Mouse (Mus musculus): ENCODE measurements around the gene Tec. TPM values are rescaled to one million over a fixed set of nuclear protein-coding genes. Genes with fewer than 3 reads are reported as not detected.

The Tec gene
- total RNA-seq, 2 experiments from 2014 or later: 4.2 to 4.8 TPM

GRCm38 (mm10) chr5:72755941-72756340 lies 112.3 kb downstream of the Tec start:
- DNase-seq (ENCODE audit: low spot score in 2 of 2): peak; percentile 62 to 63
- intact Hi-C loops (cut with DNase I): loop anchor here (5.0 kb wide), 1 partner anchor 404 kb away; no protein-coding TSS in a partner anchor

GRCm38 (mm10) chr5:72755035-72755434 lies 113.2 kb downstream of the Tec start:
- DNase-seq (ENCODE audit: low spot score in 2 of 2): no peak
- intact Hi-C loops (cut with DNase I): loop anchor here (5.0 kb wide), 1 partner anchor 403 kb away; no protein-coding TSS in a partner anchor

- intact Hi-C loops (cut with DNase I): no loop called here
- no peak for DNase-seq (ENCODE audit: low spot score in 2 of 2)
Measured at GRCm38 (mm10) chr5:72752585-72752984, 115.7 kb downstream of the Tec start, which contains the start of gene Txk. Gene Txk (minus strand): TSS chr5:72752777.

DNA sequence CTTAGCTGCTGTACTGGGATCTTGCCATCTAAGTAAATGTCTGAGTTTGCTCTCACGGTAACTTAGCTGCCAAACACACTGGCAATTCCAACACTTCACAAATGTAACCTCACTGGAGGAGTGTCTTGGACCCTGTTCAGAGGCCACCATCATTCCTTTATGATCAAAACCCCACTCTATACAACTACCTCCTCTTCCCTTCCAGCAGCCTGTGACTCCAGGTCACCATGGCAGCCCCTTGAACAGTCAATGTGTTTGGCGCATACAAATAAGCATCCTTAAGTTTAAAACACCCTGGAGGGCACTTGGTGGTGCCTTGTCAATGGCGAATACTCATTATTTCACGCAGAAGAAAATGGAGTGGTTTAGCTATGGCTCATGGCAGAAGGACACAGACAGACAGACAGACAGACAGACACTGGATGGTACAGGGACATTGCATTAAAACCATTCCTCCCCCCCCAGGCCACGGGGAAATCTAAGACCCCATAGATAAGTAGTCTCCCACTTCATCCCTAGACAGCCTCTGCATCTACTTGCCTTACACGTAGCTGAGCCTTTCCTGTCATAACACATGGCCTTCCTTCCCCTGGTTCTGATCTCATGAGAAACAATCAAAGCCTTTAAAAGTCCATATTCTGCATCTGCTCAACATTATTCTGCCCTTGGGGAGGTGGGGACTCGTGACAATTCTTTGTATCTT lies 117.1 kb downstream of the Tec start:
- intact Hi-C loops (cut with DNase I): no loop called here
- no peak for DNase-seq (ENCODE audit: low spot score in 2 of 2)

GRCm38 (mm10) chr5:72750226-72750625 lies 118.1 kb downstream of the Tec start:
- intact Hi-C loops (cut with DNase I): no loop called here
- DNase-seq (ENCODE audit: low spot score in 2 of 2): no peak

DNA sequence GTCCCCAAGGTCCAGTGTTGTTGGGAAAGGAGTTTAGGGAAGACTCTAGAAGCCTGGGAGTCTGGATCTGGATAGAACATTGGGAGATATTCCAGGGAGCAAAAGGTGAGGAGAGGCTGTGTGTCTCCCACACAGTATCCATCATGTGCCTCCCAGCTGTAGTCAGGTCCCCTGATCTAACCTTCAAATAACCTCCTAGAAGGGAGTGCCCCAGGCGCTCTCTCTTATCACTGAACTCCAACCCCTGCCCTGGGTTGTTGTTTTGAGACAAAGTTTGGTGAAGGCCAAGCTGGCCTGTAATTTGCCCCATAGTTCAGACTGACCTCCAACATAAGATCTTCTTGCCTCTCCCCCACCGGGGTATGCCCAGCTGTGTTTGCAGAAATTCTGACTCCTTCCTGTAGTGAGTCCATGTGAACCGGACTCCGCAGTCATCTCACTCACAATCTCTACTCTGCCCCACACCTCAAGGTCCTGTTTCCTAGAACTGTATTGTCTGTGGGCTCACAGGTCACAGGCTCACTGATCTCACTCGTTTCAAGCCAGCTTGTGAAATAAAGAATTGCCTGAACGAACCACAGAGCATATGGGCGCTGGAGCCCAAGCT lies 119.5 kb downstream of the Tec start:
- intact Hi-C loops (cut with DNase I): no loop called here
- no peak for DNase-seq (ENCODE audit: low spot score in 2 of 2)

- intact Hi-C loops (cut with DNase I): no loop called here
- peak; percentile 73 to 75 for DNase-seq (ENCODE audit: low spot score in 2 of 2)
Measured at GRCm38 (mm10) chr5:72747384-72747783, 120.9 kb downstream of the Tec start.

DNA sequence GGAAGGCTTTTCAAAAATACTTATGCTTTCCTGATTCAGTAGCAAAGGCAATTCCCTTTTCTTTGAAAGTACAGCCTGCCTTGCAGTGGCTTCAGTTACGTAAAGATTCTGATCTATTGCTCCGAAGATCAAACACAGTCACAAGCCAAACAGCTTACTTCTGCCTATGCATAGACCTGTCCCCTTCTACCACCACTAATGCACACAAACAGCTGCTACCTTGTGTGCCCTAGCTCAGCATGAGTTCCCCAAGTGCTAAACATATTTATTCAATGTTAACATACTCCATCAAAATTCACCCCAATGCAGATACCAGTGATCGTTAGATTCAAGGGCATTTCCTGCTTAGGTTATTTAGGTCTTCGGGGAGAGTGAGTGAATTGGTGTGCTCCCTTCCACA lies 121.8 kb downstream of the Tec start:
- intact Hi-C loops (cut with DNase I): no loop called here
- DNase-seq (ENCODE audit: low spot score in 2 of 2): no peak

- DNase-seq (ENCODE audit: low spot score in 2 of 2): no peak
- intact Hi-C loops (cut with DNase I): no loop called here
Measured at GRCm38 (mm10) chr5:72743103-72743502, 125.2 kb downstream of the Tec start.

GRCm38 (mm10) chr5:72736868-72737267 lies 131.4 kb downstream of the Tec start:
- intact Hi-C loops (cut with DNase I): no loop called here
- DNase-seq (ENCODE audit: low spot score in 2 of 2): no peak

GRCm38 (mm10) chr5:72736437-72736836 lies 131.8 kb downstream of the Tec start:
- DNase-seq (ENCODE audit: low spot score in 2 of 2): no peak
- intact Hi-C loops (cut with DNase I): no loop called here

- no peak for DNase-seq (ENCODE audit: low spot score in 2 of 2)
- intact Hi-C loops (cut with DNase I): no loop called here
Measured at GRCm38 (mm10) chr5:72735763-72736162, 132.5 kb downstream of the Tec start.

DNA sequence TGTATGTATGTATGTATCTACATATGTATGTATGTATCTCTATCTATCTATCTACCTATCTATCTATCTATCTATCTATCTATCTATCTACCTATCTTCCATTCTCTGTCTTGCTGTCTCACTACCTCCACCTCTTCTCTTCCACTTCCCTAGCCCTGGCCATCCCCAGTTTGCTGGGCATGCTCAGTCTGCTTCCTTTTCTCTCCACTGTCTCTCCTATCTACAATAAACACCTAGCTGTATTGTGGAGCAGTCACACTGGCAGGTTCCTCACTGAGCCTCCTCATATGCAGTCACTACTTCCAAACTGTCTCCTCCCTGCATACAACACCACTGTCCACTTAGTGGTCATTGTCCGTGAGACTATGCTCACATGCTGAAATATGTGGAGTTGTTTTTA lies 135.4 kb downstream of the Tec start:
- intact Hi-C loops (cut with DNase I): no loop called here
- no peak for DNase-seq (ENCODE audit: low spot score in 2 of 2)

DNA sequence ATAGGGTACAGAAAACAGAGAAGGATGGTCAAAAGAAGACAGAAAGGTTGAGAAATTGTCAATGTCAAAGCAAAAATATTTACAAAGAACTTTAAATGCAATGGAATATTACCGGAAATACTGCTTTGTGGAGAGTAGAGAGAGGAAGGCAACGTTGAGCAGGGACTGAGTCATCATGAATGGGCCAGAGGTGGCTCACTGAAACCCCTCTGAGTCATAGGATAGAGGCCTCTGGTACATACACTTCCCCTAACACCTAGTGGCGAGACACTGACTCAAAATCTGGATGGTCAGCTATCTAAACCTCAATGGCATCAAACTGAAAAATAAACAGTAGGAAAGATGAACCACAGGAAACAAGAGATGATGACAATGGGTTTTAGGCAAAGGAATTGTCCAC lies 142.9 kb downstream of the Tec start:
- intact Hi-C loops (cut with DNase I): no loop called here
- no peak for DNase-seq (ENCODE audit: low spot score in 2 of 2)

DNA sequence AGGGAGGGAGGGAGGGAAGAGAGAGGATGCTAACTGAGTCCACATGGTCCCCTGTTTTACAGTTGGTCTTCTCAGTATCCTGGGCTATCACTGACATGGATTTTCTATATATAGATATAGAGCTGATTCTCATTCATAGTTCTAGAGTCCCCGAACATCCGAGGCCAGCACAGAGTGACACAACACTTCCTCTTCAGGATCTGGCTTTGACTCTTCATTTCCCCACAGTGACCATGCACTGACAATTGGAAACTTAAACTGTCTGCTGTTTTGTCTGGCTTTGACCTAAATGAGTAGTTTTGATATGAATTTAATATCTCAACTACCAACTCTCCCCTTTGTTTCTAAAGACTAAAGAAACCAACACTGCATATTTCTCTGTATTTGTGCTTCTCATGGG lies 144.9 kb downstream of the Tec start:
- intact Hi-C loops (cut with DNase I): no loop called here
- no peak for DNase-seq (ENCODE audit: low spot score in 2 of 2)

GRCm38 (mm10) chr5:72720587-72720986 lies 147.7 kb downstream of the Tec start:
- intact Hi-C loops (cut with DNase I): no loop called here
- DNase-seq (ENCODE audit: low spot score in 2 of 2): no peak

GRCm38 (mm10) chr5:72710572-72711278 lies 157.6 kb downstream of the Tec start:
- intact Hi-C loops (cut with DNase I): no loop called here
- peak in 1 of 2 experiments; percentile 44 for DNase-seq (ENCODE audit: low spot score in 2 of 2)

DNA sequence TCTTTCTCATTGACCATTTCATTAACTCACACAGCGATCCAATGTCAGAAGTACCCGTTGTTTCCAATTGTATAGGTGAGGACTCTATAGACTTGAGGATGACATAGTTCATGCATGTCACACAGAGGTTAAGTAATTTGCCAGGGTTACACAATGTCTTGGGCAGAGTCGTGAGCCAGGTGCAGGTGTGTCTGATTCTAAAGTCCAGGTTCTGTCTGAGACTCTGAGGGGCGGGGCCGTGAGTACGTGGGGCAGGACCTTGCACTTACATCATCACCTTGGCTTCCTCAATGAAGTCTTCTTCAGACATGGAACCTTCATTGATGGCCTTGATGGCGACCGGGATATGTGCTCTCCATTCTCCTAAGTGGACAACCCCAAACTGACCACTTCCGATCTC lies 158.3 kb downstream of the Tec start:
- DNase-seq (ENCODE audit: low spot score in 2 of 2): no peak
- intact Hi-C loops (cut with DNase I): loop anchor here (2.0 to 5.0 kb wide), 2 partner anchors 43 to 359 kb away; no protein-coding TSS in a partner anchor

- no peak for DNase-seq (ENCODE audit: low spot score in 2 of 2)
- intact Hi-C loops (cut with DNase I): loop anchor here (2.0 to 5.0 kb wide), 2 partner anchors 42 to 359 kb away; no protein-coding TSS in a partner anchor
Measured at GRCm38 (mm10) chr5:72709451-72709850, 158.8 kb downstream of the Tec start.

GRCm38 (mm10) chr5:72706722-72707121 lies 161.6 kb downstream of the Tec start:
- intact Hi-C loops (cut with DNase I): loop anchor here (5.0 kb wide), 1 partner anchor 39 kb away; no protein-coding TSS in a partner anchor

More at GRCm38 (mm10) chr5:72706722-72707121, 161.6 kb downstream of the Tec start:
- no peak for DNase-seq (ENCODE audit: low spot score in 2 of 2)

Data from left cerebral cortex, postnatal 36 days (tissue).